Mouse (Mus musculus): ENCODE measurements around the gene Cbl. TPM values are rescaled to one million over a fixed set of nuclear protein-coding genes. Genes with fewer than 3 reads are reported as not detected.

Gene Cbl
- polyA plus RNA-seq, 1 experiment = 22.8 TPM

GRCm38 (mm10) chr9:44130034-44130433 is 103.8 kb downstream of the Cbl start:
- Histone ChIP-seq H3K4me1 (ENCODE audit: control insufficient read depth, insufficient read depth, low read length) (peaks cover 3% of the 10 kb centered on the region; the same call in 1 of the 2 replicates), H3K27ac (ENCODE audit: insufficient read depth, low read length) (peak overlapping the region; percentile 82), H3K4me3 (ENCODE audit: insufficient read depth, low read length) (peak overlapping the region; percentile 17; the same call in 1 of the 2 replicates)
- TF ChIP-seq POLR2A (IDR thresholded peaks at IDR 0.05; ENCODE audit: extremely low read depth, insufficient read depth, low read length) (no peak), CTCF (IDR thresholded peaks at IDR 0.05; ENCODE audit: extremely low read depth, insufficient read depth, low read length) (no peak)

- Histone ChIP-seq H3K27ac (ENCODE audit: insufficient read depth, low read length) (peak overlapping the region; percentile 63), H3K4me1 (ENCODE audit: control insufficient read depth, insufficient read depth, low read length) (peaks cover 3% of the 10 kb centered on the region; the same call in 1 of the 2 replicates), H3K4me3 (ENCODE audit: insufficient read depth, low read length) (peak overlapping the region; percentile 17; the same call in 1 of the 2 replicates)
- TF ChIP-seq CTCF (IDR thresholded peaks at IDR 0.05; ENCODE audit: extremely low read depth, insufficient read depth, low read length) = no peak
- TF ChIP-seq POLR2A (IDR thresholded peaks at IDR 0.05; ENCODE audit: extremely low read depth, insufficient read depth, low read length) = no peak
These were observed 104.2 kb downstream of the Cbl start for GRCm38 (mm10) chr9:44129633-44130032.

- H3K4me1 ChIP-seq (ENCODE audit: control insufficient read depth, insufficient read depth, low read length) = peaks cover 3% of the 10 kb centered on the region; the same call in 1 of the 2 replicates
- TF ChIP-seq CTCF (IDR thresholded peaks at IDR 0.05; ENCODE audit: extremely low read depth, insufficient read depth, low read length) (no peak), POLR2A (IDR thresholded peaks at IDR 0.05; ENCODE audit: extremely low read depth, insufficient read depth, low read length) (no peak)
- no peak overlapping the region for H3K27ac ChIP-seq (ENCODE audit: insufficient read depth, low read length)
- no peak overlapping the region for H3K4me3 ChIP-seq (ENCODE audit: insufficient read depth, low read length)
These were observed 106.5 kb downstream of the Cbl start for GRCm38 (mm10) chr9:44127351-44127801.

- Histone ChIP-seq H3K4me1 (ENCODE audit: control insufficient read depth, insufficient read depth, low read length) (peaks cover 3% of the 10 kb centered on the region; the same call in 1 of the 2 replicates), H3K4me3 (ENCODE audit: insufficient read depth, low read length) (no peak overlapping the region), H3K27ac (ENCODE audit: insufficient read depth, low read length) (no peak overlapping the region)
- TF ChIP-seq POLR2A (IDR thresholded peaks at IDR 0.05; ENCODE audit: extremely low read depth, insufficient read depth, low read length) (no peak), CTCF (IDR thresholded peaks at IDR 0.05; ENCODE audit: extremely low read depth, insufficient read depth, low read length) (no peak)
These were observed 107.1 kb downstream of the Cbl start for GRCm38 (mm10) chr9:44126746-44127145.

- H3K4me3 ChIP-seq (ENCODE audit: insufficient read depth, low read length) = no peak overlapping the region
- H3K27ac ChIP-seq (ENCODE audit: insufficient read depth, low read length) = no peak overlapping the region
- TF ChIP-seq POLR2A (IDR thresholded peaks at IDR 0.05; ENCODE audit: extremely low read depth, insufficient read depth, low read length) (no peak), CTCF (IDR thresholded peaks at IDR 0.05; ENCODE audit: extremely low read depth, insufficient read depth, low read length) (peak; percentile 95)
- H3K4me1 ChIP-seq (ENCODE audit: control insufficient read depth, insufficient read depth, low read length) = peaks cover 3% of the 10 kb centered on the region; the same call in 1 of the 2 replicates
These were observed 108.1 kb downstream of the Cbl start for GRCm38 (mm10) chr9:44125546-44126428.

- H3K27ac ChIP-seq (ENCODE audit: insufficient read depth, low read length) = no peak overlapping the region
These were observed 108.8 kb downstream of the Cbl start for GRCm38 (mm10) chr9:44125026-44125425.

GRCm38 (mm10) chr9:44124317-44124716 is 109.5 kb downstream of the Cbl start:
- Histone ChIP-seq H3K27ac (ENCODE audit: insufficient read depth, low read length) (no peak overlapping the region), H3K4me1 (ENCODE audit: control insufficient read depth, insufficient read depth, low read length) (peaks cover 3% of the 10 kb centered on the region; the same call in 1 of the 2 replicates), H3K4me3 (ENCODE audit: insufficient read depth, low read length) (no peak overlapping the region)
- TF ChIP-seq POLR2A (IDR thresholded peaks at IDR 0.05; ENCODE audit: extremely low read depth, insufficient read depth, low read length) (no peak), CTCF (IDR thresholded peaks at IDR 0.05; ENCODE audit: extremely low read depth, insufficient read depth, low read length) (peak; percentile 45)

More at GRCm38 (mm10) chr9:44125026-44125425, 108.8 kb downstream of the Cbl start:
- no peak overlapping the region for H3K4me3 ChIP-seq (ENCODE audit: insufficient read depth, low read length)
- H3K4me1 ChIP-seq (ENCODE audit: control insufficient read depth, insufficient read depth, low read length) = peaks cover 3% of the 10 kb centered on the region; the same call in 1 of the 2 replicates
- no peak for TF ChIP-seq POLR2A (IDR thresholded peaks at IDR 0.05; ENCODE audit: extremely low read depth, insufficient read depth, low read length)
- no peak for TF ChIP-seq CTCF (IDR thresholded peaks at IDR 0.05; ENCODE audit: extremely low read depth, insufficient read depth, low read length)

- no peaks in the 10 kb centered on the region for H3K4me1 ChIP-seq (ENCODE audit: control insufficient read depth, insufficient read depth, low read length)
- no peak overlapping the region for H3K27ac ChIP-seq (ENCODE audit: insufficient read depth, low read length)
- TF ChIP-seq POLR2A (IDR thresholded peaks at IDR 0.05; ENCODE audit: extremely low read depth, insufficient read depth, low read length) (no peak), CTCF (IDR thresholded peaks at IDR 0.05; ENCODE audit: extremely low read depth, insufficient read depth, low read length) (no peak)
- no peak overlapping the region for H3K4me3 ChIP-seq (ENCODE audit: insufficient read depth, low read length)
These were observed 113.8 kb downstream of the Cbl start for GRCm38 (mm10) chr9:44119948-44120465.

- Histone ChIP-seq H3K27ac (ENCODE audit: insufficient read depth, low read length) (no peak overlapping the region), H3K4me1 (ENCODE audit: control insufficient read depth, insufficient read depth, low read length) (no peaks in the 10 kb centered on the region), H3K4me3 (ENCODE audit: insufficient read depth, low read length) (no peak overlapping the region)
- TF ChIP-seq CTCF (IDR thresholded peaks at IDR 0.05; ENCODE audit: extremely low read depth, insufficient read depth, low read length) = peak; percentile 50
- no peak for TF ChIP-seq POLR2A (IDR thresholded peaks at IDR 0.05; ENCODE audit: extremely low read depth, insufficient read depth, low read length)
These were observed 114.8 kb downstream of the Cbl start for GRCm38 (mm10) chr9:44119011-44119410.

Measured in cortical plate, adult 2 months (tissue).